Mouse (Mus musculus) CH12.LX (cell line): ENCODE measurements around the gene Magi2. TPM values are rescaled to one million over a fixed set of nuclear protein-coding genes. Genes with fewer than 3 reads are reported as not detected.
A peak's percentile ranks its signal among the peaks of the same experiment; 100 is the strongest.
"Not testable (repeated sequence)": the region's sequence is repeated elsewhere in the genome, so short reads cannot be mapped to it uniquely, and the experiment has no call there.

ENCODE experiments used
- DNase-seq: peaks from one replicate; pipeline ENCODE4 v3.0.0-alpha.2; 2013; ENCODE audit errors: extremely low read depth
- H3K27ac ChIP-seq: 2 replicates; pipeline ENCODE4 v1.5.1; 2012; ENCODE audit warnings: low read depth, mild to moderate bottlenecking, control low read depth, moderate library complexity; ENCODE audit not compliant: insufficient read depth
- H3K27me3 ChIP-seq: replicated peaks from 2 replicates; pipeline ENCODE3; 2012; ENCODE audit warnings: inconsistent platforms
- H3K36me3 ChIP-seq, 2 experiments: replicated peaks in 1 of 2; 2 replicates each; pipeline versions ENCODE3 to v1.6.1; 2012; ENCODE audit warnings: inconsistent platforms in 1 of 2, low read length in 1 of 2, mild to moderate bottlenecking in 1 of 2, mixed read lengths in 1 of 2, moderate library complexity in 1 of 2; ENCODE audit not compliant: control insufficient read depth in 1 of 2, insufficient read depth in 1 of 2
- H3K4me1 ChIP-seq, 2 experiments: 2 replicates each; pipeline ENCODE4 v1.6.1; 2012; ENCODE audit warnings: inconsistent platforms in 1 of 2, moderate library complexity in 1 of 2; ENCODE audit not compliant: insufficient read depth in 2 of 2, control insufficient read depth in 1 of 2
- H3K4me2 ChIP-seq: 2 replicates; pipeline ENCODE4 v1.6.1; 2012; ENCODE audit warnings: low read depth, mild to moderate bottlenecking, control low read depth; ENCODE audit not compliant: poor library complexity, insufficient read depth, severe bottlenecking
- H3K4me3 ChIP-seq, 3 experiments: fragments of 150-350 bp in 1 of 3; sonication (generic) in 1 of 3; replicated peaks in 1 of 3; 2 replicates each; pipeline versions ENCODE3 to v1.5.1; 2011 to 2012; ENCODE audit warnings: low read depth in 2 of 3, low read length in 2 of 3, mild to moderate bottlenecking in 2 of 3, moderate library complexity in 2 of 3, control low read depth in 1 of 3, improper control_type of control experiment in 1 of 3, inconsistent platforms in 1 of 3, mixed read lengths in 1 of 3; ENCODE audit not compliant: poor library complexity in 1 of 3
- H3K79me2 ChIP-seq: replicated peaks from 2 replicates; pipeline ENCODE4 v1.6.1; 2012; ENCODE audit warnings: mild to moderate bottlenecking, moderate library complexity; ENCODE audit not compliant: control insufficient read depth, poor library complexity, insufficient read depth, severe bottlenecking; ENCODE audit errors: extremely low read depth
- H3K9ac ChIP-seq: 2 replicates; pipeline ENCODE4 v1.6.1; 2012; ENCODE audit warnings: low read depth, mild to moderate bottlenecking, control low read depth, moderate library complexity; ENCODE audit not compliant: insufficient read depth
- H3K9me3 ChIP-seq: replicated peaks from 2 replicates; pipeline ENCODE3; 2012; ENCODE audit warnings: low read length, inconsistent platforms, mixed read lengths
- CHD1 ChIP-seq: IDR thresholded peaks from 2 replicates; pipeline ENCODE4 v1.6.1; 2012; ENCODE audit warnings: low read depth, low read length, improper control_type of control experiment, inconsistent platforms
- CTCF ChIP-seq, 2 experiments: IDR thresholded peaks in 1 of 2; conservative IDR thresholded peaks in 1 of 2; 2 replicates each; pipeline ENCODE4 v1.5.1; 2011 to 2012; ENCODE audit warnings: low read depth in 2 of 2, low read length in 2 of 2, improper control_type of control experiment in 1 of 2, inconsistent platforms in 1 of 2, mild to moderate bottlenecking in 1 of 2, moderate library complexity in 1 of 2
- EP300 ChIP-seq: IDR thresholded peaks from 2 replicates; pipeline ENCODE4 v1.6.1; 2011; ENCODE audit warnings: low read length, improper control_type of control experiment
- JUND ChIP-seq: conservative IDR thresholded peaks from 2 replicates; pipeline ENCODE4 v1.6.1; 2011; ENCODE audit warnings: low read depth, low read length, improper control_type of control experiment
- MAX ChIP-seq: IDR thresholded peaks from 2 replicates; pipeline ENCODE4 v1.6.1; 2011; ENCODE audit warnings: low read length, improper control_type of control experiment
- MAZ ChIP-seq: IDR thresholded peaks from 2 replicates; pipeline ENCODE4 v1.6.1; 2012; ENCODE audit warnings: low read depth, mild to moderate bottlenecking, inconsistent platforms, low read length, improper control_type of control experiment, moderate library complexity
- NELFE ChIP-seq: IDR thresholded peaks from 2 replicates; pipeline ENCODE4 v1.6.1; 2011; ENCODE audit warnings: low read depth, low read length, improper control_type of control experiment
- POLR2A ChIP-seq: IDR thresholded peaks from 2 replicates; pipeline ENCODE4 v1.6.1; 2011; ENCODE audit warnings: low read depth, mild to moderate bottlenecking, improper control_type of control experiment, low read length
- POLR2AphosphoS2 ChIP-seq: IDR thresholded peaks from 2 replicates; pipeline ENCODE4 v1.6.1; 2011; ENCODE audit warnings: low read depth, low read length, improper control_type of control experiment
- RAD21 ChIP-seq: IDR thresholded peaks from 2 replicates; pipeline ENCODE4 v1.6.1; 2011; ENCODE audit warnings: low read depth, mild to moderate bottlenecking, low read length, improper control_type of control experiment, moderate library complexity
- RCOR1 ChIP-seq: conservative IDR thresholded peaks from 2 replicates; pipeline ENCODE4 v1.6.1; 2012; ENCODE audit warnings: low read depth, mild to moderate bottlenecking, inconsistent platforms, low read length, improper control_type of control experiment
- SMC3 ChIP-seq: IDR thresholded peaks from 2 replicates; pipeline ENCODE4 v1.6.1; 2011; ENCODE audit warnings: low read depth, low read length, improper control_type of control experiment
- USF1 ChIP-seq: IDR thresholded peaks from 2 replicates; pipeline ENCODE4 v1.6.1; 2014; ENCODE audit warnings: low read depth, mild to moderate bottlenecking, inconsistent platforms, low read length, improper control_type of control experiment
- ZKSCAN1 ChIP-seq: IDR thresholded peaks from 2 replicates; pipeline ENCODE4 v1.6.1; 2012; ENCODE audit warnings: low read depth, inconsistent platforms, low read length, improper control_type of control experiment, borderline replicate concordance
- ZNF384 ChIP-seq: IDR thresholded peaks from 2 replicates; pipeline ENCODE4 v1.6.1; 2012; ENCODE audit warnings: low read depth, low read length, improper control_type of control experiment, inconsistent platforms
- dilution Hi-C: fragments of 300-500 bp; cut with MboI; formaldehyde crosslinking; loops from 2 replicates; pipeline ENCODE4 v1.14.3; 2020; ENCODE audit warnings: low sequenced_read_pairs; ENCODE audit not compliant: extremely low pct_unique_long_range_greater_than_20kb, extremely low pct_ligation_motif_present
- in situ Hi-C: fragments of 300-500 bp; cut with MboI; formaldehyde crosslinking; loops from 3 replicates; pipeline ENCODE4 v1.14.3; 2019; ENCODE audit warnings: low sequenced_read_pairs, low pct_ligation_motif_present, low pct_unique_long_range_greater_than_20kb, mixed read lengths
- polyA plus RNA-seq: library from polyadenylated mRNA; unstranded; fragments of >175 nt; gene quantifications from 2 replicates; pipeline ENCODE4 v1.2.1, GENCODE M21; 2012; ENCODE audit warnings: low read depth; ENCODE audit not compliant: insufficient read length
- total RNA-seq, 2 experiments: library from RNA; depleted of rRNA; stranded (reverse); fragments of 300-350 nt in 1 of 2; fragments of >200 nt in 1 of 2; gene quantifications; 2 replicates each; pipeline ENCODE4 v1.2.3; 2012 to 2014

The Magi2 gene
- total and polyA plus RNA-seq, 3 experiments, result 0.37 to 0.63 (median 0.42) TPM

DNA sequence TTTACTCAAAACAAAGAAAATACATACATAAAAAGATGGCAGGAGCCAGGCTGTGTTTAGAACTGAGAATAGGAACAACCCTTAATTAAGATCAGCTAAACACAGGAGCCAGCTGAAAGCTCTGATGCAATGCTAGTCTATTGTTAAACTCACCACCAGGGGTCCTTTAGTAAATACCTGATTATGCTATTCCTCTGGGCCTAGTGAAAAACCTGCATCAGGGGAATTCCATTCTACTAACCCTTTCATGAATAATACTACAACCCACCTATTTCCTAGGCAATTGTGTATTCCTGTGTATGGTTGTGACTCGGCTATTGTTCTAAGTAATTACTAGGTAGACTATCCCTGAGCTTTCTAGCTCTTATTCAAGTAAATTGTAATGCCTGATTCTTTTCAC, 177.4 kb downstream of the Magi2 start:
- H3K9ac ChIP-seq, H3K9me3 ChIP-seq, H3K27me3 ChIP-seq, H3K79me2 ChIP-seq, H3K4me2 ChIP-seq, in situ Hi-C loops, H3K4me3 ChIP-seq, H3K27ac ChIP-seq, H3K4me1 ChIP-seq, dilution Hi-C loops, H3K36me3 ChIP-seq: not testable (repeated sequence)
- 0 out of 4 replicates have a peak, but pooled peaks of 1 of the 2 experiments have one; percentile 8 for TF ChIP-seq CTCF (conservative IDR thresholded peaks at IDR 0.05 in 1 of 2, IDR thresholded peaks at IDR 0.05 in 1 of 2; ENCODE audit: low read depth in 2 of 2, low read length in 2 of 2)
- DNase-seq, result peak; percentile 2

DNA sequence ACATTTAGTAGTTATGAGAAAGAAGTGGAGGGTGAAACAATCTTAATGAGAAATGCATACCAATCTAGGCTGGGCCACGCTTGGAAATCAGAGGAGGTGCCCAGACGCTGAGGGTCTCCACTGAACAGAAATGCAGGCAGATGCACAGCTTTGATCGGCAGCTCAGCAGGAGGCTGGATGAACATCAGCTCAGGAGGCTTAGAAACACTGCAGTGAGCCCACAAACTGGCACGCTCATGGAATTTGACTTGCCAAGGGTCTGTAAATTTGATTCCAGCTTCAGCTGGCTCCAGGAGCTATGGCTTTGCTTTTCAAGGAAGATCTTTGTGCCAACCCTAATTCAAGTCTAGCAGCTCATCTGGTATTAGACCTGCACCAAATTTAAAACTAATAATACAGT, 187.7 kb downstream of the Magi2 start:
- H3K4me1 ChIP-seq, result no peaks in the 10 kb centered on the region
- no peak overlapping the region for H3K4me2 ChIP-seq
- H3K27me3 ChIP-seq, result no peaks in the 10 kb centered on the region
- DNase-seq, result no peak
- no peak overlapping the region for H3K9ac ChIP-seq
- dilution Hi-C loops (no loop called here), in situ Hi-C loops (no loop called here)
- no peaks in the 10 kb centered on the region for H3K36me3 ChIP-seq
- TF ChIP-seq ZNF384, result no peak
- no peak for TF ChIP-seq JUND
- TF ChIP-seq MAZ, result no peak
- TF ChIP-seq MAX, result no peak
- no peak for TF ChIP-seq USF1
- no peak for TF ChIP-seq CHD1
- TF ChIP-seq EP300, result no peak
- TF ChIP-seq POLR2A, result no peak
- TF ChIP-seq ZKSCAN1, result no peak
- TF ChIP-seq CTCF (conservative IDR thresholded peaks at IDR 0.05 in 1 of 2, IDR thresholded peaks at IDR 0.05 in 1 of 2; ENCODE audit: low read depth in 2 of 2, low read length in 2 of 2), result no peak
- TF ChIP-seq POLR2AphosphoS2, result no peak
- TF ChIP-seq RCOR1, result no peak
- no peak overlapping the region for H3K4me3 ChIP-seq
- H3K79me2 ChIP-seq, result no peaks in the 10 kb centered on the region
- H3K27ac ChIP-seq, result no peak overlapping the region
- no peaks in the 10 kb centered on the region for H3K9me3 ChIP-seq

DNA sequence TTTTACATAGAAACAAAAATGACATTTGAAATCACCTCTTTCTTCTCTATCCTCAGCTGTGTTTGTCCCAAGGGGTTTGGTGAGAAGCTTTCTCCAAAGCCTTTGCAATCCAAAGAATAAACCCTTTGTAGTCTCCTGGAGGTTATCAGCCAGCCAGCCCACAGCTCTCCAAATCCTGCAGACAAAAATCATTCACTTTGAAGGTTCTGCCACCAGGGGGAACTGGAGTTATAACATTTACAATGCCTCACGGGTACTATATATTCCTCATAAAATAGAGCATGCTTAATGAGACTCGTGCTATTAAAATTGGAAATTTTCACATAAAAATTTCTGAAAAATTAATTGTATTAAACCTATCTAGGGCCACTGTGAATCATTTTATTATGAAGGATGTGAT, 202.5 kb downstream of the Magi2 start:
- H3K4me1 ChIP-seq, result no peaks in the 10 kb centered on the region
- in situ Hi-C loops (no loop called here), dilution Hi-C loops (no loop called here)
- no peaks in the 10 kb centered on the region for H3K27me3 ChIP-seq
- no peak overlapping the region for H3K9ac ChIP-seq
- H3K4me2 ChIP-seq, result no peak overlapping the region
- no peaks in the 10 kb centered on the region for H3K79me2 ChIP-seq
- H3K4me3 ChIP-seq, result no peak overlapping the region
- DNase-seq, result peak; percentile 35
- TF ChIP-seq NELFE (no peak), CTCF (conservative IDR thresholded peaks at IDR 0.05 in 1 of 2, IDR thresholded peaks at IDR 0.05 in 1 of 2; ENCODE audit: low read depth in 2 of 2, low read length in 2 of 2) (peak in 1 of 2 experiments; percentile 57; a peak in 3 of 4 replicates), RAD21 (peak; percentile 63), SMC3 (peak; percentile 34)
- no peak overlapping the region for H3K27ac ChIP-seq
- no peaks in the 10 kb centered on the region for H3K36me3 ChIP-seq
- H3K9me3 ChIP-seq, result no peaks in the 10 kb centered on the region
